Mouse (Mus musculus): ENCODE measurements around the gene Vmn1r44. TPM values are rescaled to one million over a fixed set of nuclear protein-coding genes. Genes with fewer than 3 reads are reported as not detected.
"Not testable (repeated sequence)": the region's sequence is repeated elsewhere in the genome, so short reads cannot be mapped to it uniquely, and the experiment has no call there.

Vmn1r44 gene
- polyA plus RNA-seq (2015; fragmentation: Nextera tagmentation; extraction: Ambion mirVana) = not detected in 2 replicates

GRCm38 (mm10) chr6:89883360-89883759 lies at the start of gene Vmn1r44:
TSS of gene Vmn1r44 (plus strand) at chr6:89883660.
- Histone ChIP-seq H3K9me3 (no peaks in the 10 kb centered on the region), H3K27me3 (replicated peaks) (no peaks in the 10 kb centered on the region), H3K36me3 (no peaks in the 10 kb centered on the region), H3K9ac (no peak within 1 kb of the TSS), H3K4me2 (no peak within 1 kb of the TSS), H3K27ac (no peak within 1 kb of the TSS), H3K4me1 (no peaks in the 10 kb centered on the region), H3K4me3 (replicated peaks) (no peak within 1 kb of the TSS)
- ATAC-seq (ENCODE audit: insufficient read depth, low FRiP score, low read depth) = no peak
- 88% methylated on average over 1 of the region's 1 CpGs for WGBS

GRCm38 (mm10) chr6:89857552-89857951 lies 25.9 kb upstream of the Vmn1r44 start:
- Histone ChIP-seq H3K27ac (no peak overlapping the region), H3K4me1 (no peaks in the 10 kb centered on the region), H3K36me3 (no peaks in the 10 kb centered on the region), H3K9ac (no peak overlapping the region), H3K4me3 (replicated peaks) (no peak overlapping the region), H3K9me3 (no peaks in the 10 kb centered on the region), H3K27me3 (replicated peaks) (no peaks in the 10 kb centered on the region), H3K4me2 (no peak overlapping the region)
- WGBS = 76% methylated on average over 3 of the region's 3 CpGs
- no peak for ATAC-seq (ENCODE audit: insufficient read depth, low FRiP score, low read depth)

GRCm38 (mm10) chr6:89859839-89860238 lies 23.6 kb upstream of the Vmn1r44 start:
- peak; percentile 47 for ATAC-seq (ENCODE audit: insufficient read depth, low FRiP score, low read depth)
- H3K36me3 ChIP-seq = no peaks in the 10 kb centered on the region
- 64% methylated on average over 2 of the region's 2 CpGs for WGBS
- H3K4me2 ChIP-seq = no peak overlapping the region
- no peaks in the 10 kb centered on the region for H3K9me3 ChIP-seq
- no peaks in the 10 kb centered on the region for H3K4me1 ChIP-seq
- H3K27ac ChIP-seq = no peak overlapping the region
- no peak overlapping the region for H3K4me3 ChIP-seq (replicated peaks)
- H3K9ac ChIP-seq = no peak overlapping the region
- no peaks in the 10 kb centered on the region for H3K27me3 ChIP-seq (replicated peaks)

- Histone ChIP-seq H3K9me3 (no peaks in the 10 kb centered on the region), H3K4me3 (replicated peaks) (no peak overlapping the region), H3K36me3 (no peaks in the 10 kb centered on the region), H3K27ac (no peak overlapping the region), H3K4me2 (no peak overlapping the region), H3K27me3 (replicated peaks) (no peaks in the 10 kb centered on the region), H3K9ac (no peak overlapping the region), H3K4me1 (no peaks in the 10 kb centered on the region)
- WGBS = 70% methylated on average over 4 of the region's 4 CpGs
- no peak for ATAC-seq (ENCODE audit: insufficient read depth, low FRiP score, low read depth)
Observed at GRCm38 (mm10) chr6:89863792-89864191, 19.7 kb upstream of the Vmn1r44 start.

GRCm38 (mm10) chr6:89867276-89867675 lies 16.2 kb upstream of the Vmn1r44 start:
- Histone ChIP-seq H3K4me1 (no peaks in the 10 kb centered on the region), H3K36me3 (no peaks in the 10 kb centered on the region), H3K27me3 (replicated peaks) (no peaks in the 10 kb centered on the region), H3K27ac (no peak overlapping the region), H3K4me3 (replicated peaks) (no peak overlapping the region), H3K9me3 (no peaks in the 10 kb centered on the region), H3K9ac (no peak overlapping the region), H3K4me2 (no peak overlapping the region)
- 83% methylated on average over 2 of the region's 2 CpGs for WGBS
- no peak for ATAC-seq (ENCODE audit: insufficient read depth, low FRiP score, low read depth)

- WGBS = 93% methylated on average over 2 of the region's 2 CpGs
- Histone ChIP-seq H3K4me3 (replicated peaks) (no peak overlapping the region), H3K36me3 (no peaks in the 10 kb centered on the region), H3K27me3 (replicated peaks) (no peaks in the 10 kb centered on the region), H3K4me2 (no peak overlapping the region), H3K4me1 (no peaks in the 10 kb centered on the region), H3K9ac (no peak overlapping the region), H3K9me3 (no peaks in the 10 kb centered on the region), H3K27ac (no peak overlapping the region)
- no peak for ATAC-seq (ENCODE audit: insufficient read depth, low FRiP score, low read depth)
Observed at GRCm38 (mm10) chr6:89867976-89868375, 15.5 kb upstream of the Vmn1r44 start.

- H3K27me3 ChIP-seq (replicated peaks); H3K4me1 ChIP-seq; H3K4me2 ChIP-seq; H3K9ac ChIP-seq; H3K36me3 ChIP-seq; H3K27ac ChIP-seq; H3K4me3 ChIP-seq (replicated peaks); H3K9me3 ChIP-seq; ATAC-seq (ENCODE audit: insufficient read depth, low FRiP score, low read depth): not testable (repeated sequence)
- WGBS = 67% methylated on average over 3 of the region's 3 CpGs
Observed at GRCm38 (mm10) chr6:89876313-89876712, 7.1 kb upstream of the Vmn1r44 start, which contains the start of the genes Vmn1r42 and Vmn1r43. TSS of gene Vmn1r42 (minus strand) at chr6:89876413. TSS of gene Vmn1r43 (minus strand) at chr6:89876413.

- H3K27me3 ChIP-seq (replicated peaks) = no peaks in the 10 kb centered on the region
- no peaks in the 10 kb centered on the region for H3K4me1 ChIP-seq
- no peak for ATAC-seq (ENCODE audit: insufficient read depth, low FRiP score, low read depth)
- no peaks in the 10 kb centered on the region for H3K9me3 ChIP-seq
- H3K4me3 ChIP-seq (replicated peaks) = no peak overlapping the region
- no peak overlapping the region for H3K9ac ChIP-seq
- H3K27ac ChIP-seq = no peak overlapping the region
- 81% methylated on average over 2 of the region's 2 CpGs for WGBS
- no peak overlapping the region for H3K4me2 ChIP-seq
- no peaks in the 10 kb centered on the region for H3K36me3 ChIP-seq
Observed at GRCm38 (mm10) chr6:89876963-89877362, 6.5 kb upstream of the Vmn1r44 start.

- Histone ChIP-seq H3K4me2 (no peak overlapping the region), H3K9me3 (no peaks in the 10 kb centered on the region), H3K4me3 (replicated peaks) (no peak overlapping the region), H3K27me3 (replicated peaks) (no peaks in the 10 kb centered on the region), H3K27ac (no peak overlapping the region), H3K9ac (no peak overlapping the region), H3K4me1 (no peaks in the 10 kb centered on the region), H3K36me3 (no peaks in the 10 kb centered on the region)
- ATAC-seq (ENCODE audit: insufficient read depth, low FRiP score, low read depth) = no peak
Observed at GRCm38 (mm10) chr6:89880867-89881266, 2.6 kb upstream of the Vmn1r44 start.

- no peak overlapping the region for H3K9ac ChIP-seq
- no peak overlapping the region for H3K4me2 ChIP-seq
- H3K27me3 ChIP-seq (replicated peaks) = no peaks in the 10 kb centered on the region
- H3K4me1 ChIP-seq = no peaks in the 10 kb centered on the region
- H3K9me3 ChIP-seq = no peaks in the 10 kb centered on the region
- 40% methylated on average over 2 of the region's 2 CpGs for WGBS
- ATAC-seq (ENCODE audit: insufficient read depth, low FRiP score, low read depth) = no peak
- H3K27ac ChIP-seq = no peak overlapping the region
- H3K36me3 ChIP-seq = no peaks in the 10 kb centered on the region
- no peak overlapping the region for H3K4me3 ChIP-seq (replicated peaks)
Observed at GRCm38 (mm10) chr6:89883812-89884211, 352 bp downstream of the Vmn1r44 start.

- H3K27ac ChIP-seq; H3K36me3 ChIP-seq; H3K9me3 ChIP-seq; H3K4me2 ChIP-seq; ATAC-seq (ENCODE audit: insufficient read depth, low FRiP score, low read depth); H3K4me3 ChIP-seq (replicated peaks); H3K27me3 ChIP-seq (replicated peaks); H3K4me1 ChIP-seq; H3K9ac ChIP-seq: not testable (repeated sequence)
- 91% methylated on average over 2 of the region's 2 CpGs for WGBS
Observed at GRCm38 (mm10) chr6:89940498-89940897, 57.0 kb downstream of the Vmn1r44 start, which contains the start of gene Vmn1r45. TSS of gene Vmn1r45 (minus strand) at chr6:89940598.

GRCm38 (mm10) chr6:89940926-89941325 lies 57.5 kb downstream of the Vmn1r44 start:
- no peak for ATAC-seq (ENCODE audit: insufficient read depth, low FRiP score, low read depth)
- H3K27ac ChIP-seq = no peak overlapping the region
- no peaks in the 10 kb centered on the region for H3K36me3 ChIP-seq
- no peak overlapping the region for H3K9ac ChIP-seq
- H3K4me2 ChIP-seq = no peak overlapping the region
- no peak overlapping the region for H3K4me3 ChIP-seq (replicated peaks)
- WGBS = 80% methylated on average over 2 of the region's 2 CpGs
- no peaks in the 10 kb centered on the region for H3K9me3 ChIP-seq
- no peaks in the 10 kb centered on the region for H3K4me1 ChIP-seq
- H3K27me3 ChIP-seq (replicated peaks) = no peaks in the 10 kb centered on the region

Measured in stomach, embryonic 15.5 days (tissue).